Comparison of ENCODE assay signal across 25 mouse cellular contexts in genomic region chr4:155666903-155667302, GRCm38 (mm10). TPM values are rescaled to one million over a fixed set of nuclear protein-coding genes. Genes with fewer than 3 reads are reported as not detected.
DNase-seq lines count a peak whose midpoint lies in the region; ATAC-seq and TF ChIP-seq lines count a peak whose summit lies in the region.
"Had no signal": no experiment of that assay in that cellular context is flagged by ENCODE, and none has a peak within 500 bp of the region (broad histone marks: within the 10 kb centered on the region; RNA-seq: fewer than 3 reads in every experiment).

No protein-coding gene starts in this region.

- H3K4me3 ChIP-seq in embryonic facial prominence, embryonic 14.5 days (ENCODE audit: low read depth, low read length), result no peak overlapping the region
- no peak overlapping the region for H3K4me3 ChIP-seq in embryonic facial prominence, embryonic 10.5 days
- H3K4me3 ChIP-seq in liver, adult 2 months (ENCODE audit: insufficient read depth, low read depth, low read length), result no peak overlapping the region
- no peak overlapping the region for H3K4me3 ChIP-seq in liver, embryonic 11.5 days (ENCODE audit: low read depth, low read length)
- H3K4me3 ChIP-seq: heart, embryonic 13.5 days; left cerebral cortex, adult 2 months; stomach, embryonic 15.5 days had no signal

- no peak for TF ChIP-seq POLR2A in liver, adult 2 months (IDR thresholded peaks at IDR 0.05; ENCODE audit: extremely low read depth, insufficient read depth, low read length)

- no peak for DNase-seq in embryonic facial prominence, embryonic 14.5 days (ENCODE audit: low spot score)
- no peak for DNase-seq in embryonic facial prominence, embryonic 10.5 days (ENCODE audit: low spot score)
- peak; percentile 36 for DNase-seq in liver, adult 2 months (ENCODE audit: extremely low read depth, low read depth, low spot score)
- no peak for DNase-seq in liver, embryonic 11.5 days (ENCODE audit: low spot score)
- DNase-seq in 416B (ENCODE audit: low read depth), result peak; percentile 53
- no peak for DNase-seq in spleen, postnatal 14 days (ENCODE audit: low spot score in 2 of 2)
- DNase-seq: cerebellum, adult 9-11 months; gastrocnemius, postnatal 36 days; heart, postnatal 4 days; kidney, adult 18-20 months; thymus, postnatal 25 days had no signal

- no peaks in the 10 kb centered on the region for H3K9me3 ChIP-seq in embryonic facial prominence, embryonic 14.5 days (ENCODE audit: control insufficient read depth, low read length)
- no peaks in the 10 kb centered on the region for H3K9me3 ChIP-seq in embryonic facial prominence, embryonic 10.5 days
- no peaks in the 10 kb centered on the region for H3K9me3 ChIP-seq in liver, embryonic 11.5 days (ENCODE audit: control insufficient read depth, low read length)
- H3K9me3 ChIP-seq: heart, embryonic 13.5 days; stomach, embryonic 15.5 days had no signal

- H3K9ac ChIP-seq in embryonic facial prominence, embryonic 14.5 days (ENCODE audit: low read depth, low read length), result 0 out of 2 replicates have a peak overlapping the region, but pooled peaks have one; percentile 25
- H3K9ac ChIP-seq in liver, adult 2 months (ENCODE audit: low read depth, low read length), result no peak overlapping the region
- no peak overlapping the region for H3K9ac ChIP-seq in liver, embryonic 11.5 days (ENCODE audit: low read depth, low read length)
- H3K9ac ChIP-seq: heart, embryonic 13.5 days; liver, embryonic 14.5 days; stomach, embryonic 15.5 days had no signal

- no peak overlapping the region for H3K4me2 ChIP-seq in embryonic facial prominence, embryonic 14.5 days (ENCODE audit: low read depth, low read length)
- H3K4me2 ChIP-seq in liver, embryonic 11.5 days, result no peak overlapping the region
- H3K4me2 ChIP-seq: heart, embryonic 13.5 days; stomach, embryonic 15.5 days had no signal

- H3K27me3 ChIP-seq in embryonic facial prominence, embryonic 14.5 days (replicated peaks; ENCODE audit: control insufficient read depth, insufficient read depth, low read length), result no peaks in the 10 kb centered on the region
- H3K27me3 ChIP-seq in embryonic facial prominence, embryonic 10.5 days (replicated peaks; ENCODE audit: low read depth, poor library complexity, severe bottlenecking), result no peaks in the 10 kb centered on the region
- H3K27me3 ChIP-seq in liver, adult 2 months (ENCODE audit: control insufficient read depth, insufficient read depth, low read length), result no peaks in the 10 kb centered on the region
- H3K27me3 ChIP-seq in liver, embryonic 11.5 days (replicated peaks; ENCODE audit: control insufficient read depth, insufficient read depth, low read length), result no peaks in the 10 kb centered on the region
- H3K27me3 ChIP-seq: heart, embryonic 13.5 days; stomach, embryonic 15.5 days had no signal

- TF ChIP-seq CTCF in liver, adult 2 months (IDR thresholded peaks at IDR 0.05; ENCODE audit: low read depth, low read length), result no peak

- H3K79me2 ChIP-seq in liver, adult 2 months (ENCODE audit: control insufficient read depth, insufficient read depth, low read length), result peaks cover 6% of the 10 kb centered on the region; the same call in 1 of the 2 replicates

- H3K36me3 ChIP-seq in embryonic facial prominence, embryonic 14.5 days (ENCODE audit: control insufficient read depth, insufficient read depth, low read length), result peaks cover 3% of the 10 kb centered on the region; the same call in 1 of the 2 replicates
- peaks cover 12% of the 10 kb centered on the region; the same call in 1 of the 2 replicates for H3K36me3 ChIP-seq in embryonic facial prominence, embryonic 10.5 days (replicated peaks)
- H3K36me3 ChIP-seq in liver, adult 2 months (ENCODE audit: control insufficient read depth, insufficient read depth, low read length), result no peaks in the 10 kb centered on the region
- H3K36me3 ChIP-seq in liver, embryonic 11.5 days (ENCODE audit: control insufficient read depth, insufficient read depth, low read length), result no peaks in the 10 kb centered on the region
- H3K36me3 ChIP-seq: stomach, embryonic 15.5 days had no signal

- no peak overlapping the region for H3K27ac ChIP-seq in embryonic facial prominence, embryonic 14.5 days (replicated peaks; ENCODE audit: low read depth, low read length)
- no peak overlapping the region for H3K27ac ChIP-seq in embryonic facial prominence, embryonic 10.5 days (replicated peaks)
- H3K27ac ChIP-seq in liver, adult 2 months (replicated peaks; ENCODE audit: insufficient read depth, low read depth, low read length), result no peak overlapping the region
- no peak overlapping the region for H3K27ac ChIP-seq in liver, embryonic 11.5 days (ENCODE audit: low read depth, low read length)
- H3K27ac ChIP-seq: heart, embryonic 13.5 days; hindbrain, postnatal 0 days; left cerebral cortex, adult 2 months; liver, embryonic 14.5 days; stomach, embryonic 15.5 days had no signal

- H3K4me1 ChIP-seq in embryonic facial prominence, embryonic 14.5 days (ENCODE audit: control insufficient read depth, insufficient read depth, low read length), result 0 out of 2 replicates have a peak, but pooled peaks cover 5% of the 10 kb centered on the region
- peaks cover 12% of the 10 kb centered on the region for H3K4me1 ChIP-seq in embryonic facial prominence, embryonic 10.5 days
- peaks cover 5% of the 10 kb centered on the region for H3K4me1 ChIP-seq in liver, adult 2 months (ENCODE audit: control insufficient read depth, insufficient read depth, low read length)
- H3K4me1 ChIP-seq in liver, embryonic 11.5 days (replicated peaks; ENCODE audit: control insufficient read depth, insufficient read depth, low read length), result peaks cover 6% of the 10 kb centered on the region

- ATAC-seq in embryonic facial prominence, embryonic 14.5 days (ENCODE audit: low read depth), result no peak
- no peak for ATAC-seq in liver, embryonic 11.5 days (replicated peaks; ENCODE audit: low FRiP score)
- ATAC-seq in granulocyte monocyte progenitor cell, adult 5-6 weeks (replicated peaks; ENCODE audit: poor library complexity, severe bottlenecking), result peak; percentile 17; the same call in 1 of the 2 replicates
- ATAC-seq in erythroblast, adult 5-6 weeks (replicated peaks; ENCODE audit: low FRiP score, poor library complexity, severe bottlenecking), result no peak
- ATAC-seq: forebrain, embryonic 14.5 days; hindbrain, postnatal 0 days; midbrain, embryonic 16.5 days had no signal

RNA-seq across cellular contexts. Expression of gene Mib2, which starts 2.1 kb away (rescaled TPM):
- 24.8 and 27.3 TPM in 2 replicates for polyA plus RNA-seq in embryonic facial prominence, embryonic 14.5 days (2014; fragmentation: Nextera tagmentation; extraction: Ambion mirVana)
- polyA plus RNA-seq in embryonic facial prominence, embryonic 10.5 days (2016; fragmentation: Nextera tagmentation; extraction: Ambion mirVana), result 19.3 and 20.0 TPM in 2 replicates
- total RNA-seq in liver, adult 2 months (2014; rRNA removed), result 16.4 and 19.0 TPM in 2 replicates
- polyA plus RNA-seq in liver, adult 2 months (2012; rRNA removed), result 32.2 and 35.8 TPM in 2 replicates
- 10.4 and 12.2 TPM in 2 replicates for polyA plus RNA-seq in liver, embryonic 11.5 days (2014; fragmentation: Nextera tagmentation; extraction: Ambion mirVana)
- total RNA-seq in granulocyte monocyte progenitor cell, adult 5-6 weeks (2014; fragmentation: Nextera tagmentation), result 2.9 and 18.0 TPM in 2 replicates
- 15.6 and 17.7 TPM in 2 replicates for total RNA-seq in granulocyte monocyte progenitor cell, adult 5-6 weeks (2017)
- 0.77 and 0.84 TPM in 2 replicates for total RNA-seq in erythroblast, adult 5-6 weeks (2015; ENCODE audit: low replicate concordance)
- total RNA-seq in erythroblast, adult 5-6 weeks (2017; ENCODE audit: low replicate concordance), result 2.1 and 3.2 TPM in 2 replicates

RNA-seq across cellular contexts. Expression of gene Mmp23, which starts 13.7 kb away (rescaled TPM):
- 29.4 and 31.2 TPM in 2 replicates for polyA plus RNA-seq in embryonic facial prominence, embryonic 14.5 days (2014; fragmentation: Nextera tagmentation; extraction: Ambion mirVana)
- polyA plus RNA-seq in embryonic facial prominence, embryonic 10.5 days (2016; fragmentation: Nextera tagmentation; extraction: Ambion mirVana), result 5.8 and 7.4 TPM in 2 replicates
- 1.7 and 1.8 TPM in 2 replicates for total RNA-seq in liver, adult 2 months (2014; rRNA removed)
- 2.7 and 3.0 TPM in 2 replicates for polyA plus RNA-seq in liver, adult 2 months (2012; rRNA removed)
- 13.6 and 13.7 TPM in 2 replicates for polyA plus RNA-seq in liver, embryonic 11.5 days (2014; fragmentation: Nextera tagmentation; extraction: Ambion mirVana)
- not detected in 2 replicates for total RNA-seq in granulocyte monocyte progenitor cell, adult 5-6 weeks (2014; fragmentation: Nextera tagmentation)
- total RNA-seq in granulocyte monocyte progenitor cell, adult 5-6 weeks (2017), result not detected in 2 replicates
- 1.9 TPM in 1 of 2 replicates, not detected in the other for total RNA-seq in erythroblast, adult 5-6 weeks (2015; ENCODE audit: low replicate concordance)
- not detected in 2 replicates for total RNA-seq in erythroblast, adult 5-6 weeks (2017; ENCODE audit: low replicate concordance)

RNA-seq across cellular contexts. Expression of gene Gm10563, which starts 21.7 kb away (rescaled TPM):
- not detected in 2 replicates for polyA plus RNA-seq in embryonic facial prominence, embryonic 14.5 days (2014; fragmentation: Nextera tagmentation; extraction: Ambion mirVana)
- not detected in 2 replicates for polyA plus RNA-seq in embryonic facial prominence, embryonic 10.5 days (2016; fragmentation: Nextera tagmentation; extraction: Ambion mirVana)
- total RNA-seq in liver, adult 2 months (2014; rRNA removed), result not detected in 2 replicates
- not detected in 2 replicates for polyA plus RNA-seq in liver, adult 2 months (2012; rRNA removed)
- polyA plus RNA-seq in liver, embryonic 11.5 days (2014; fragmentation: Nextera tagmentation; extraction: Ambion mirVana), result not detected in 2 replicates
- not detected in 2 replicates for total RNA-seq in granulocyte monocyte progenitor cell, adult 5-6 weeks (2014; fragmentation: Nextera tagmentation)
- total RNA-seq in granulocyte monocyte progenitor cell, adult 5-6 weeks (2017), result not detected in 2 replicates
- total RNA-seq in erythroblast, adult 5-6 weeks (2015; ENCODE audit: low replicate concordance), result not detected in 2 replicates
- total RNA-seq in erythroblast, adult 5-6 weeks (2017; ENCODE audit: low replicate concordance), result not detected in 2 replicates
- total RNA-seq: ES-E14; gastrocnemius, postnatal 36 days; heart, postnatal 4 days; hindbrain, postnatal 0 days; layer of hippocampus, adult 8-10 months; left cerebral cortex, adult 2 months; megakaryocyte progenitor cell, adult 5-6 weeks had no signal
- polyA plus RNA-seq: forebrain, embryonic 14.5 days; heart, embryonic 13.5 days; hindbrain, postnatal 0 days; limb, embryonic 11.5 days; liver, embryonic 14.5 days; midbrain, embryonic 16.5 days; neural tube, embryonic 11.5 days; stomach, embryonic 15.5 days had no signal

RNA-seq across cellular contexts. Expression of gene Fndc10, which starts 27.2 kb away (rescaled TPM):
- polyA plus RNA-seq in embryonic facial prominence, embryonic 14.5 days (2014; fragmentation: Nextera tagmentation; extraction: Ambion mirVana), result 6.3 and 6.9 TPM in 2 replicates
- polyA plus RNA-seq in embryonic facial prominence, embryonic 10.5 days (2016; fragmentation: Nextera tagmentation; extraction: Ambion mirVana), result 1.5 and 1.8 TPM in 2 replicates
- 0.37 and 0.54 TPM in 2 replicates for total RNA-seq in liver, adult 2 months (2014; rRNA removed)
- polyA plus RNA-seq in liver, adult 2 months (2012; rRNA removed), result 0.77 and 1.2 TPM in 2 replicates
- 0.86 and 1.4 TPM in 2 replicates for polyA plus RNA-seq in liver, embryonic 11.5 days (2014; fragmentation: Nextera tagmentation; extraction: Ambion mirVana)
- total RNA-seq in granulocyte monocyte progenitor cell, adult 5-6 weeks (2014; fragmentation: Nextera tagmentation), result 2.8 and 7.6 TPM in 2 replicates
- 0.88 and 2.1 TPM in 2 replicates for total RNA-seq in granulocyte monocyte progenitor cell, adult 5-6 weeks (2017)
- total RNA-seq in erythroblast, adult 5-6 weeks (2015; ENCODE audit: low replicate concordance), result not detected in 2 replicates
- total RNA-seq in erythroblast, adult 5-6 weeks (2017; ENCODE audit: low replicate concordance), result 0.09 TPM in 1 of 2 replicates, not detected in the other

RNA-seq across cellular contexts. Expression of gene Ssu72, which starts 37.7 kb away (rescaled TPM):
- 133 and 146 TPM in 2 replicates for polyA plus RNA-seq in embryonic facial prominence, embryonic 14.5 days (2014; fragmentation: Nextera tagmentation; extraction: Ambion mirVana)
- polyA plus RNA-seq in embryonic facial prominence, embryonic 10.5 days (2016; fragmentation: Nextera tagmentation; extraction: Ambion mirVana), result 158 and 167 TPM in 2 replicates
- total RNA-seq in liver, adult 2 months (2014; rRNA removed), result 99.5 and 108 TPM in 2 replicates
- 78.8 and 79.3 TPM in 2 replicates for polyA plus RNA-seq in liver, adult 2 months (2012; rRNA removed)
- 122 and 125 TPM in 2 replicates for polyA plus RNA-seq in liver, embryonic 11.5 days (2014; fragmentation: Nextera tagmentation; extraction: Ambion mirVana)
- total RNA-seq in granulocyte monocyte progenitor cell, adult 5-6 weeks (2014; fragmentation: Nextera tagmentation), result 58.5 and 75.8 TPM in 2 replicates
- 80.5 and 99.6 TPM in 2 replicates for total RNA-seq in granulocyte monocyte progenitor cell, adult 5-6 weeks (2017)
- 35.9 and 37.1 TPM in 2 replicates for total RNA-seq in erythroblast, adult 5-6 weeks (2015; ENCODE audit: low replicate concordance)
- total RNA-seq in erythroblast, adult 5-6 weeks (2017; ENCODE audit: low replicate concordance), result 28.3 and 43.4 TPM in 2 replicates

Comparison
In these comparisons a context has a peak if more than half of its experiments do, and no peak if none do; other contexts are left out.
1. DNase-seq: peak in liver, adult 2 months (single experiment) and 416B (single experiment); none in embryonic facial prominence, embryonic 14.5 days (single experiment), embryonic facial prominence, embryonic 10.5 days (single experiment), liver, embryonic 11.5 days (single experiment) and spleen, postnatal 14 days (0 of 2).